Mouse (Mus musculus): ENCODE results near the gene Psmc5.
"Not testable (repeated sequence)": the region's sequence is repeated elsewhere in the genome, so short reads cannot be mapped to it uniquely, and the experiment has no call there.

Gene Psmc5

DNA sequence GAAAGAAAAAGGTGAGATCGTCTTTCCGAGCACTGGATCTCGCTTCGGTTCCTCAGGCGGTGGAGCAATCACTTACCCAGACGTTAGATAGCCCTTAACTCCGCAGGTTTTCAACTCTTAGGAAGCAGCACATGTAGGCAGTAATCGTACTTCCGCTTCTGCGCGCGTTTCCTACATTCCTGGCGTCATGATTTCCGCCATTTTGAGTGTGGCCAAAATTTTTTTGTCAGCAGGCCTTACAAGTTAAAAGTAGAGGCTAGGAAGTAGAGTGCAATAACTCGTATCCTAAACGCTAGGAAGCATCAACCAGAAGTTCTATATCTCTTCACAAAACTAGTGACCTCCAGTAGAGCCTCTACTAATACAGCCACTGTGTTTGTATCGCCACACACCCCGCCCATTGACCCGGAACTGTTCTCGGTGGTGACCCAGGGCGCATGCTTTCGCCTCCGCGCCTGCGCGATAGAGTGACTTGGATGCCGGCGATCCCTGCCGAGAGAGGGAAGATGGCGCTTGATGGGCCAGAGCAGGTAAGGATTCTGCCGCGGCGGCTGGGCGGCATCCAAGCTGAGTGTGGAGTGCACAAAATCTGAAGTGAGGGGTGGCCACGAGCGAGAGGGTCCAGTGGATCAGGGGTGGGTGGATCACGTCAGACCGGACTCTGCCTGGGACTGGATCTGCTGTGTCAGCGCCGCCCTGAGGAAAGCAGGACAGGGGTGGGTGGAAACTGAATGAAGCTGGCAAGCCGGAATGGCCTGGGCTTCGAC, at the start of gene Psmc5, which contains the start of gene Ftsj3:
Psmc5 (plus strand) TSS at position 470 of the 767 bp plus-strand sequence.
Ftsj3 (minus strand) TSS at position 395 of the 767 bp plus-strand sequence.
- peak; percentile 98 for DNase-seq

DNA sequence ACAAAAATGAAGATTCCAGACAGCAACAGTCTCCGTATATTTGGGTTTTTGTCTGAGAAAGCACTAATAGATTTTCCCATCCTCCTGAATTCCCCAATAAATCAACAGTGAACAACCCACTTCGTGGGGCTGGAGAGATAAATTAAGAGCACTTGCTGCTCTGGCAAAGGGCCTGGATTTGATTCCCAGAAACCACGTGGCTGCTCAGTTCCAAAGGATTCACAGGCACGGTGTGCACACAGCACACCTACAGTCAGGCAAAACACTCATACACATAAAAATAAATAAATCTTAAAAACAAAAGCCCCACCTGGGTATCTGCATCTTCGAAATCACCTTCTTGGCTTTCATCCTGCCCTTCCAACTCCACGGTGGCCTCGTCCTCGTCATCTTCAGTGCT, 43.2 kb upstream of the Psmc5 start:
- no peak for DNase-seq

DNA sequence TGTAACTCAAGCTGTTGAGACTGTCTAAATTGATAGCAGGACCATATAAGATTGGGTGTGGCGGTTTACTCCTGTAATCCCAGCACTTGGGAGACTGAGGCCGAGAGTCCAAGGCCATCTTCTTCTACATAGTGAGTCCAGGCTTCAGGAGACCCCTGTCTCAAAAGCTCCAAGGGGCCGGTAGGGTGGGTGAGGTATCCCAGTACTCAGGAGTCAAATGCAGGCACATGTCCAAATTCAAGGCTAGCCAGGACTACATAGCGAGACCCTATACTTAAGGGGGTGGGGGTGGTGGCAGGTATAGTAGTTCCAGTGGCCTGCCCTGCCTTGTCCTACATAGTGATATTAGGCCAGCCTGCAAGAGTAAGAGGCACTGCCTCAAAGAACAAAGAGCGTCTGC, 41.1 kb upstream of the Psmc5 start:
- DNase-seq = no peak

DNA sequence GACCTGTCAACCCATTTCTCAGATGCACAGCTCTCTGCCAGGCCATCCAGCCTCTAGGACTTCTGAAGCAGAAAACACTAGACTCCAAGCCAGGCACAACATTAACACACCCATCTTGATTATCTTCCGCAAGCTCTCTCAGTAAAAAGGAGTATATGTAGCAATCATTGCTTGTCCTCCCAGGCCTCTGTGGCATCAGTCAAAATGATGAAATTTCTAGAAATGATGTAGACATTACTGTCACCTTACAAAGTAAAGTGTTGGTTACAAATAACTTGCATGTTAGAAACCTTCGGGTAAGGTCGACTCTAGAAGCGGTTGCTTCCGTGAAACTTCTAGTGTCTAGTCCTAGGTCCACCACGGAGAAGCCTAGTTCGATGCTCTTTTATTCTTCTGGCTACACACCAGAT, 40.5 kb upstream of the Psmc5 start:
- DNase-seq = no peak

DNA sequence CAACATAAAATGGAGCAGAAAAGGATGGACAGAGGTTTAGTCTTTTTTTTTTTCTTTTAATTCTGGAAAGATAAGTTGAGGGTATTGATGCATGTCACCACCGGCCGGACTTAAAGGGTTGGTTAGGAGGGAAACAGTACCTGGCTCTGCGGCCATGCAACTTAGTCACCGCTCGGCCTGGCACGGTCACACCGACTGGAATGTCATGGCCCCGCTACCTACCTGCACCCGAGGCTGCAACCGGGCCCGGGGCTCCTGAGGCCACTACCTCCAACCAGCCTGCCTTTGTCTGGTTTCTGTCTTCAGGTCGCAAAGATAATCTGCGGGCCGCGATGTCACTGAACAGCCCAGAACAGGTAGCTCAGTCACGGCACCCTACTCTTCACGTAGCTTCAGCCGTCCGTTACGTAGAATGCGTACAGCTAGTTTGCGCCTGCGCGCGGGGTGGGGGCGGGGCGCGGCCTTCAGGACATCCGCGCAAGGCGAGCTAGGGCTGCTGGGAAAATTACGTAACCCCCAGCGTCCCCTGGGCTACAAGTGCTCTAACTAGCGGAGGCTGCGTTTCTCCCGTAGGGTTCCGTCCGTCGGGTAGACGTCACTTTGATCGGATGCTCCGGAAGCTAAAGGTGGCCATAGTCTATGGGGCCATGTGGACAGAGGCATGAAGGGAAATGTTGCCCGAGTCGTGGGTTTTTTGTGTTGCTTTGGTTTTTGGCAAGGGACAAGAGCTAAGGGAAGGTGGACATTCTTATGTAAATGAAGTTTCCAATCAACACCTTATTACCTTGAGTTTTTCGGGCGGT, 39.8 kb upstream of the Psmc5 start, which contains the start of gene Ccdc47:
Ccdc47 (minus strand) TSS at position 418 of the 803 bp plus-strand sequence.
- DNase-seq = peak; percentile 95 to 98

DNA sequence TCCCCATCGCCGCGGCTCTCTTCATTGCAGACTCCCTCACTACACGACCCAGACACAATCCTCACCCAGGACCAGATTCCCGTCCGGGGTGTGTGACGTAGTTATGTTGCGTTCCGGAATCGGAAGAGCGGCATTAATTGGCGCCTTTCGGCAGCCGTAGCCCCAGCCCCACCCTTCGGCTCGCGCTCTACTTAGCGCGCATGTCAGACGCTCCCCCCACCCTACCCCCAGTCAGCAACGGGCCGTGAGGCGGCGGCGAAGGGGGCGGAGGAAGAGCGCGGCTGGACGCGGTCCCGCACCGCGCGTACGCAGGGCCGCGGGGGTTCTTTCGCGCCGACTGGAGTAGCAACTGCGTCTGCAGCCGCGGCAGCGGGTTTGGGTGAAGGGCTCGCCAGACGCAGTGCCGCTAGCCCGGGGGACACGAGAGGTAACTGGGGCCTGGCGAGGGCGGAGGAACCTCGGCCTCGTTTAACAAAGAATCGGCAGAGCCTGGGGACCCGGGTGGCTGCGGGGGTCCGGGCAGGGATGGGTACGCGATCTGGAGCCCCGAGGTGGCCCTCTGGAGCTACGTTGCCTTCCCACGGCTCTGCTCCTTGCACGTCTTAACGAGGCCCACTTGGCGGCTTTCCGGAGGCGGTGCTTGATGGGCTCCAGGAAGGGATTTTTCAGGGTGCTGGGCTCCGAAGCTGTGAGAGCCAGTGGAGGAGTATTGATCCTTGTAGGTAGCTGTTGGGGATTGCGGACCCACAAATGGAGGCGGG, 39.0 kb upstream of the Psmc5 start, which contains the start of gene Ddx42:
Ddx42 (plus strand) TSS at position 197 of the 761 bp plus-strand sequence.
- peak; percentile 93 to 96 for DNase-seq

DNA sequence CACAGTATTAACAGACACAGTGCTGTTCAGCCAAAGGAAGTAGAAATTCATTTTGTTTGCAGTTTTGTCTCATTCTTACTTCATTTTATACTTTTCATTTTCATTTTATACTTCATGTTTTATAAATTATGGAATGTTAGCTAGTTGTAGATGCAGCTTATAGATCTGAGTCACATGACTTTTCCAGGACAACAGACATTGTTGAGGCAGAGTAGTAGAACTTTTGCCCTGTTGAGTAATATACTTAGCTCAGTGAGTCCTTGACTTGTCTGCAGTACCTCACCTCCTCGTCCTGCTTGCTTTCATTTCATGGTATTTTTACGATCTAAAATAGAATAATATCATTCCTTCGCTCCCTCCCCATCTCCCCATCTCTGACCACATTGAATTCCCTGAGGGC, 35.4 kb upstream of the Psmc5 start:
- DNase-seq = no peak

DNA sequence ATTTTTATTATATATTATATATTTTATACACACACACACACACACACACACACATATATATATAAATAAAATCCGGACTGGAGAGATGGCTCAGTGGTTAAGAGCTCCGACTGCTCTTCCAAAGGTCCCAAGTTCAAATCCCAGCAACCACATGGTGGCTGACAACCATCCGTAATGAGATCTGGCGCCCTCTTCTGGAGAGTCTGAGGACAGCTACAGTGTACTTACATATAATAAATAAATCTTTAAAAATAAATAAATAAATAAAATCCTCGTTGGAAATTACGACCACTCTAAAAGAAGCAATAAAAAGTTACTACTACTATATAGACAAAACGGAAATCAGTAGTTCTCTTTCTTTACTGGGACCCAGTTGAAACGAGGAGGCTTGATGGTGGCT, 22.0 kb upstream of the Psmc5 start:
- not testable (repeated sequence) for DNase-seq

DNA sequence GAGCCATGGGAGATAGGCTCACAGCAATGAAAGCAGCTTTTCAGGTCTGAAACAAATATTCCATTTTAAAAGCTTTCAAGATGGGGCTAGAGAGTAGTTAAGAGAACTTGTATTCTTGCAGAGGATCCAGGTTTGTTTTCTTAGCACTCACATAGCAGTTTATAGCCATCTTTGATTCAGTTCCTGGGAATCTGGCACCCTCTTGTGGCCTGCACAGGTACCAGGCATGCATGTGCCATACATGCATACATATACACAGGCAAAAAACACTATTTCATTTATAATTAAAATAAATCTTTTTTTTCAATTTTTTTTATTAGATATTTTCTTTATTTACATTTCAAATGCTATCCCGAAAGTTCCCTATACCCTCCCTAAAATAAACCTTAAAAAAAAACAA, 9.1 kb upstream of the Psmc5 start:
- no peak for DNase-seq

DNA sequence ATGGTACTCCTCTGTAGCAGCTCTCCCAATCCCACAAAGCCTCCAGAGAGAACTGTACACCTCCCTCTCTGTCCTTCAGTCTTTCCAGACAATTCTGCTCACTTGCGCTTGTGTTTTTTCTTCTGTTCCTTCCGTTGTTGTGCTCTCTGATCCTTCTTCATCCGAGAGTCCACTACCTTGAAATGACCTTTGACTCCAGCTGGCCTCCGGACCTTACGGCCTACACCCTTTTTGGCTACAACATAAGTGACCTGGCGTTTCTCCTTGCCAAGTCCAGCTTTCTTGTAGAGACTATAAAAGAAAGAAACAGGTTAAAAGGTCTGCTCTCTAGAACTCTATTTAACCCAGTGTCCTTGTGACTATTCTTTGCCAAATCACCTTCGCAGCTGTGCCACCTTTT, 6.6 kb upstream of the Psmc5 start:
- DNase-seq = no peak

DNA sequence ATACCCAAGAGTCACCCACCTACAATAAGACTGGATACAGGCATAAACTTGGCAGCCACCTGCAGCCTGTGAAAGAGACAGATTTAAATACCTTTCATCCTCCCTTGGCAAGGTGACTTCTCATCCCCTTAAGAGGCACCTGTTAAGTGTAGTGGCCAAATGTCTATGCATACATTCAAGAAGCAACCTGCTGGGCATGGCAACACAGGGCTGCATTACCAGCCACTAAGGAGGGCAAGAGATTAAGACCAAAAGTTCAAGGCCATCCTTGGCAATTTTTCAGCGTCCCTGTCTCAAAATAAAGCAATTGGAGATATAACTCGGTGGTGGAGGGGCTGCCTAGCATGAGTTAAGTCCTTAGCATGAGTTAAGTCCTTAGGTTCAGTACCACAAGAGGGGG, 1.2 kb upstream of the Psmc5 start:
- DNase-seq = peak in 1 of 2 experiments; percentile 3

DNA sequence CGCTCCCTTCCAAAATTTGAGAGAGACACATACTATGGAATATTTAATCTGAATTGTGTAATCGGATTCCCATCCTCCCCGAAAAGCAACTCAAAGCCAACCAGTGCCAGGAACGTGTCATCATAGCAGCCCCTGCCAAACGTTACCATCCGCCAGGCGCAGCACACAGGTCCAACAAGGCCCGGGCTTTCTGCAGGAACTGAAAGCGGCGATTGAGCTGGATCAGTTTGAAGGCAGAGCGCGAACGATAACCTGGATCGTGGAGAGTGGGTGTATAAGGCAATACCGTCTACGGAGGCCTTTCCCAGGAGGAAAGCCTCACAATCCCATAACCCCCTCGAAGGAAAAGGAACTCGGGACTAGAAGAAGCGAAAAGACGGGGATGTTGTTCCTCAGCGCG, 780 bp upstream of the Psmc5 start:
- no peak for DNase-seq

DNA sequence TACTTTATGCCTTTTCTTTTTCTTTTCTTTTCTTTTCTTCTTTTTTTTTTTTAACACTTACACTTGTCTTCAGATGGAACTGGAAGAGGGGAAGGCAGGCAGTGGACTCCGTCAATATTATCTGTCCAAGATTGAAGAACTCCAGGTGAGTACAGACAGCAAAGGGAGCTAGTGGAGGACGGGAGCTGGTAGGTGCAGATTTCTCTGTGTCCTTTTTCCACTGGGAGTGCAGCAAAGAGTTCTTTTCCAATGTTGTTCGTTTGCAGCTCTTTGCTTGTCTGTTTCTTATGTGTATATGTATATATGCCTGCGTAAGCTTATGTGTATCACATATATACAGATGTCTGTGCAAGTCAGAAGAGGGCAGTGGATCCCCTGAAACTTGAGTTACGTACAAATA, 821 bp downstream of the Psmc5 start:
- DNase-seq = peak in 1 of 2 experiments; percentile 33

DNA sequence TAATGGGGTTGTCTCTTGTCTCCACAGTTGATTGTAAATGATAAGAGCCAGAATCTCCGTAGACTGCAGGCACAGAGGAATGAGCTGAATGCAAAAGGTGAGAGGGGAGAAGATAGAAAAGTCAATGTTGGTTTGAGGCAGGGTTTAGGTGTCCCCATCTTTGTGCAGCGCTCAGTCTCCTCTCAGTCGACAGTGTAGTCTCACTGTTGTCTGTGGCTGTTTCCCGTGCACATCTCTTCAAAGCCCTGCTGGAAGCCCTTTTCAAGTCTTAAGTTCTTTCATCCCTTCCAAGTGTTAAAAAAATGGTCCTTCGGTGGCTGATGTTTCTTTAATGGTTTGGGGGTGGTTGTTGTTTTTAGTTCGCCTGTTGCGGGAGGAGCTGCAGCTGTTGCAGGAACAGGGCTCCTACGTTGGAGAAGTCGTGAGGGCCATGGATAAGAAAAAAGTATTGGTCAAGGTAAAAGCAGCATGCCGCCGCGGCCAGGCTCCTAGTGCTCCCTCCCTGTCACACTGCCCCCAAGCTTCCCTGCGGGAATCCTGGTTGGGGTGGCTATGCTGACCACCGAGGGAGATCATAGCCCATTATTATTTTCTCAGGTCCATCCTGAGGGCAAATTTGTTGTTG, 5.0 kb downstream of the Psmc5 start:
- peak in 1 of 2 experiments; percentile 59 for DNase-seq

DNA sequence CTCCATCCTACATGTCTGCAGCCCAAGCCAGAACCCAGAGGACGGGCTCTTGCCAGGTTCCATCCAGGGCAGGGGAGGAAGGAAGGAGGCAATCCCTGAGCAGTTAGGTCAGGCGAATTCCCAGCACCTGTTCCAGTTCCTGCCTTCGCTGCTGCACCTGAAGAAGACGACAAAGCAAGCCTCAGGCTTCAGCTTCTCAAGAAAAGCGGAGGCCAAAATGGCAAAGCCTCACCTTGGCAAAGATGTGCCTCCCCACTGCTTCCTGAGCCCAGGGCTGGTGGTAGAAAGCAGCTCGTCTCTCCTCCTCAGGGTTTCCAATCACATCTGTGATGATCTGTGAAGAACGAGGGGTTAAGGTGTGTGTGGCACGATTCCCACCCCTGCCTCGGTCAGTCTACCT, 8.0 kb downstream of the Psmc5 start:
- DNase-seq = no peak

DNA sequence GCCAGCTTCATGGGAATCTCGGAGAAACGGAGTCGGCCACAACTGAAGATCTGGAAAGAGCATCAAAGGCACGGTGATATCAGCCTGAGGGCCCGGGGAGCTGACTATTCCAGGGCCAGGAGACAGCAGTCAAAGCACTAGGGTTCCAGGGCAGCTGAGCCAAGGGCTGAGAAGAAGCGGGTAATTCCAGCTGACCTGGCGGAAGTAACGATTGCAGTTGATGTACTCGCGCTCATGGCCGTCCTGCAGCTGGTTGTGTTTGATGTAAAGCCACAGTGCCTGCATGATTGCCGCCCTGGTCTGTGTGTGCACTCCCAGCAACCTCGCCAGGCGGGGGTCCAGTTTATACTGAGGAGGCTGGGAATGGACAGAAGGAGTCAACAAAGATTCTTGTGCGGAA, 9.0 kb downstream of the Psmc5 start:
- no peak for DNase-seq

DNA sequence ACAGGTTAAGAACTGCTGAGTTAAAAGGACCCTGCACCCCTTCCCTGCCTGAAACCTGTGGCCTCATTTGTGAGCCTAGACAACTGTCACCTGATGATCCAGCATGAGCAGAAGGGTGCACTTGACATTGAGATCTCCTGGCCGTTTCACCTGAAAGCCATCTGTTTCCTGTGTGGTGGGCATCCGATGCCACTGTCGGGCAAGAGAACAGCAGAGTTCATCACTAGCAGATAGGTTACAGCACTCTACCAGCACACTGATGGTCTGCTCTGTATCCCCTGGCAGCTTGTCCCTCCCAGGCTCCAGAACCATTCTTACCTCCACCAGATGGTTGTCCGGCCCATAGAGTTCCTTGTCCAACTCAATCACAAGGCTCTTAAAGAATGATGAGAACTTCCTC, 9.6 kb downstream of the Psmc5 start:
- no peak for DNase-seq

DNA sequence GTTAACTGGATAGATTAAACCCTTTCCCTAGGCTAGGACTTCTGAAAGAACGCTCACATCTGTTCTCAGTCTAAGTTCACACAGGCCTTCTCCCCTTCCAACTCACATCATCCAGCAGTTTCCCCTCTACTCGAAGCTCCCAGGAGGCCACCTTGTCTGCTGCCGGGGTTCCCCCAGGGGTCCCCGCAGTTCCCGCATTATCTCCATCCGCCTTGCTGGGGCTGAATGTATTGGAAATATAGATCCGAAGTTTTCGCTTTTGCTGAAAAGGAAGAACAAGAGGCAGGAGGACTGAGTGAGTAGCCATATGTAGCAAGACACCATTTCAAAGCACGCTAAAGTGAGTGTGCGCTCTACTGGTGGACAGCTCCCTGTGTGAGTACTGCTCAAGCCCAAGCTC, 10.5 kb downstream of the Psmc5 start:
- DNase-seq = no peak

DNA sequence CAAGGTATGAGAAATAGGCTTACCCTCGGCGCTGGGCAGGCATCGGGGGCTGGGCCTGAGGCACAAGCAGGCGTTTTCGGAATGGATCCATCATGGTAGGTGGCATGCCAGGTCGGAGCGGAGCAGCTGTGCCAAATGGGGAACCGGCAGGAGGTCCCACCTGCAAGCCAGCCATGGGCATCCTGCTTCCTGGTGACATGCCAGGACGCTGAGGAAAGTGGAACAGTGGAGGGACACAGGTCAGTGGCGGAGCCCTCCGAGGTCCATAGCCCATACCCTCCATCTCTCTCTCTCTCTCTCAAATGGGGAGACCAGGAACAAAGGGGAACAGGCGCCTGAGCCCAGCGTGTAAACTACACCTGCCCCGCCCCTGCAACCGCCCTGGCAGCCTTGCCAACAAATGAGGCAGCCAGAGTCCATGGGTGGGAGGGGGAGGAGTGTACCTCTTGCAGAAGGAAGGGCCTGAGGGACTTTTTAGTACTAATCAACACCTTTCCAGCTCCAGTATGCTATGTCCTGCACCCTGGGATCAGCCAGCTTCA, 11.4 kb downstream of the Psmc5 start:
- DNase-seq = peak; percentile 43 to 62

DNA sequence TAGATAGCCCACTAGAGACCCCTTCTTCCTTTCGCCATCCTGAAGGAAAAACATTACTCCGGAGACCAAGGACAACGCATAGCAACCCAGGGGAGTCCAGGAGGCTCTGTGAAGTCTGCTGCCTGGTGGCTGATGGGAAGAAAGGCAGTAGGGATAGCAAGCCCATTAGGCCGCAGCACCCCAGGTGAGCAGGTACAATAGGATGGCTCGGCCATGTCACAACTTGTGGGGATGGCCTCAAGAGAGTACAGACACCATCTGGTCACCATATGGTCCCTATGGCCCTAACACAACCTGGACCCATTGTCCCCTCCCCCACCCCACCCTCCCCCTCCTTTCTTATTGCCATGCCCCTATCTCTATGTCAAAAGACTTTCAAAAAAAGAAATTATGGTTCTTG, 11.9 kb downstream of the Psmc5 start:
- DNase-seq = no peak

DNA sequence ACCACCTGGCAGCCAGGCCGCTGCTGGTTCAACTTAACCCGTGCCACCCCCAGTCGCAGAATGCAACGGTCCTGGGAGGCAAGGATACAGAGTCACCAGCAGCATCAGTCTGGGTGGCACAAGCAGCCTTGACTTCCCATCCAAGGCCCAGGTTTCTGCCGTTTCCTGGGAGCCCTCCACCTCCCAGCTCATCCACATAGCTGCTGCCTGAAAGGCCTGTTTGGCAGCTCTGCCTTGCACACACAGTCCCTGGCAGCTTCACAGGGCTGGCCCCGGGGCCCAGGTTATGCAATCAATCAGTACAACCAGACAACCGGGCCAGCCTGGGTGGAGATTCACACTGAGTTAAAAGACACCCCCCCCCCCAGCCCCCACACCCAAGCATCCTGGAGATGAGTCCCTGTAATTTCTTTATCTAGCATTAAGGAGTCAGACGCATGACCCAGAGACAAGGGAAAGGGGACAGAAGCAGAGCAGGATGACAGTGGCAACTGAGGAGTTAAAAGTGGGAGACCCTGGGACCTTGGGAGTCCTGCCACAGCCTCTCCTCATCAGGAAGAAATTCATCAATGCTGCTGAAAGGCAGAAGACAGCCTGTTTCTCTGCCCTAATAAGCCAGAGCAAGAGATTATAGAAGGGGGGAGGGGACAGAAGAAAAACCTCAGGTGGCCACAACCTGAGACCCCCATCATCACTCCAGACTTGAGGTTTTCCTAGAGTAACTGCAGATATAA, 12.5 kb downstream of the Psmc5 start:
- DNase-seq = peak; percentile 57 to 88

DNA sequence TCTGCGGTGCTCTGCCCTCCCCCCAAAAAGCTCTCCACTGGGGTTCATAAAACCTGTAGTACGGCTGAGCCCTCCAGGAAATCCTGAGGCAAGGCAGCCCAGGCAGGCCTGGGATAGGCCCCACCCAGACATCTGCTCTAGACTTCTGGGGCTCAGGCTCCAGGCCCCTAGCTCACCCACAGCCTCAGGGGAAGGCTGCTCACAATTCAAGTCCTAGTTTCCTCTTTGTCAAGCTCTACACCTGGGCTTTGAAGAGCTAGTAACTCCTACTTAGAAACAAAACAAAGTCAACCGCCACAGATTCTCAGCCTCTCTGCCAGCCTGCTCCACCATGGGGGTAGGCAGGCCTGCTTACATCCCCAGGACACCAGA, 13.1 kb downstream of the Psmc5 start:
- peak; percentile 38 to 59 for DNase-seq
